Mouse (Mus musculus): ENCODE measurements at regions not wholly inside any gene's neighbourhood (a gene's known extent, or its start where the extent isn't known, plus 50 kb on each side); places are given as distances from the start of the nearest gene placed in this dataset.
"Not testable (repeated sequence)": the region's sequence is repeated elsewhere in the genome, so short reads cannot be mapped to it uniquely, and the experiment has no call there.

- not testable (repeated sequence) for TF ChIP-seq POLR2A (IDR thresholded peaks at IDR 0.05; ENCODE audit: low read depth, low read length); CTCF (conservative IDR thresholded peaks at IDR 0.05; ENCODE audit: insufficient read depth, insufficient read length, low read depth, low read length)
Observed at GRCm38 (mm10) chr1:95500671-95501070, 166.7 kb downstream of the St8sia4 start.
